Mouse (Mus musculus): ENCODE measurements around the gene Ttc17. TPM values are rescaled to one million over a fixed set of nuclear protein-coding genes. Genes with fewer than 3 reads are reported as not detected.

Ttc17 gene
- total RNA-seq, 2 experiments from 2014 or later, result 28.3 to 29.9 TPM

Small RNA genes within 50 kb of the gene (microRNA-seq; reads per million reads assigned to microRNA genes)
- 0.27 to 0.38 reads per million in 2 experiments for gene Mir670

Other genes starting within 250 kb of the Ttc17 start
- 10 to 100 TPM; 20.8 to 29.6 TPM for gene Hsd17b12, start 248.7 kb downstream of the Ttc17 start, total RNA-seq (2021)
- gene Api5, start 31.4 kb upstream of the Ttc17 start, total RNA-seq (2021), result 10 to 100 TPM; 31.4 to 31.9 TPM

All from heart, adult 18-20 months (tissue).